Mouse (Mus musculus) midbrain, postnatal 0 days (tissue): ENCODE results near the gene Inppl1. TPM values are rescaled to one million over a fixed set of nuclear protein-coding genes. Genes with fewer than 3 reads are reported as not detected.

Experiments
- ATAC-seq: fragments of 200-750 bp; cut with Nextera tagmentation; 2 replicates; pipeline ENCODE4 v1.8.0; 2017; ENCODE audit warnings: moderate number of reproducible peaks, mild to moderate bottlenecking, moderate TSS enrichment, moderate library complexity; ENCODE audit not compliant: low FRiP score
- DNase-seq: peaks from one replicate; pipeline ENCODE4 v3.0.0-alpha.2; 2015; ENCODE audit warnings: low spot score
- H3K27ac ChIP-seq: fragments of 300-500 bp; sonication (generic); 2 replicates; pipeline ENCODE4 v1.5.1; 2014; ENCODE audit warnings: low read depth, mild to moderate bottlenecking, low read length, mixed read lengths
- H3K27me3 ChIP-seq: fragments of 300-500 bp; sonication (generic); 2 replicates; pipeline ENCODE4 v1.6.1; 2014; ENCODE audit warnings: low read length, control low read depth, mixed read lengths; ENCODE audit not compliant: insufficient read depth
- H3K36me3 ChIP-seq: fragments of 300-500 bp; sonication (generic); 2 replicates; pipeline ENCODE4 v1.6.1; 2014; ENCODE audit warnings: low read length, control low read depth, mixed read lengths; ENCODE audit not compliant: insufficient read depth
- H3K4me1 ChIP-seq: fragments of 300-500 bp; sonication (generic); 2 replicates; pipeline ENCODE4 v1.6.1; 2014; ENCODE audit warnings: mild to moderate bottlenecking, control low read depth, antibody characterized with exemption, low read length, mixed read lengths; ENCODE audit not compliant: insufficient read depth
- H3K4me2 ChIP-seq: fragments of 300-500 bp; sonication (generic); 2 replicates; pipeline ENCODE4 v1.6.1; 2014; ENCODE audit warnings: low read depth, mild to moderate bottlenecking, low read length, mixed read lengths; ENCODE audit not compliant: poor library complexity, severe bottlenecking
- H3K4me3 ChIP-seq: fragments of 300-500 bp; sonication (generic); 2 replicates; pipeline ENCODE4 v1.5.1; 2014; ENCODE audit warnings: low read depth, mild to moderate bottlenecking, low read length, moderate library complexity
- H3K9ac ChIP-seq: fragments of 300-500 bp; sonication (generic); replicated peaks from 2 replicates; pipeline ENCODE4 v1.6.1; 2014; ENCODE audit warnings: mild to moderate bottlenecking, low read length, moderate library complexity, mixed read lengths; ENCODE audit not compliant: poor library complexity, severe bottlenecking
- H3K9me3 ChIP-seq: fragments of 300-500 bp; sonication (generic); 2 replicates; pipeline ENCODE4 v1.6.1; 2016; ENCODE audit warnings: low read length, control low read depth
- CTCF ChIP-seq: IDR thresholded peaks from 2 replicates; pipeline ENCODE4 v1.5.1; 2016; ENCODE audit warnings: antibody characterized with exemption, mild to moderate bottlenecking
- WGBS: fragments of 180-500 bp; shearing (Covaris S2); extraction: QIAGEN DNeasy Blood & Tissue Kit; methylation state at CpG from one replicate; pipeline ENCODE4 v1.1.7; 2014; 5-methylcytosine and 5-hydroxymethylcytosine counted together
- polyA plus RNA-seq: library from polyadenylated mRNA; unstranded; fragments of >200 nt; fragmentation: Nextera tagmentation; extraction: Ambion mirVana; gene quantifications from 2 replicates; pipeline ENCODE4 v1.2.1, GENCODE M21; 2015
- total RNA-seq: library from RNA; depleted of rRNA; stranded (reverse); fragments of >200 nt; gene quantifications from 2 replicates; pipeline ENCODE4 v1.2.3, GENCODE M21; 2014

Gene Inppl1
- total and polyA plus RNA-seq, 2 experiments from 2014 or later: 8.0 to 21.2 TPM

DNA sequence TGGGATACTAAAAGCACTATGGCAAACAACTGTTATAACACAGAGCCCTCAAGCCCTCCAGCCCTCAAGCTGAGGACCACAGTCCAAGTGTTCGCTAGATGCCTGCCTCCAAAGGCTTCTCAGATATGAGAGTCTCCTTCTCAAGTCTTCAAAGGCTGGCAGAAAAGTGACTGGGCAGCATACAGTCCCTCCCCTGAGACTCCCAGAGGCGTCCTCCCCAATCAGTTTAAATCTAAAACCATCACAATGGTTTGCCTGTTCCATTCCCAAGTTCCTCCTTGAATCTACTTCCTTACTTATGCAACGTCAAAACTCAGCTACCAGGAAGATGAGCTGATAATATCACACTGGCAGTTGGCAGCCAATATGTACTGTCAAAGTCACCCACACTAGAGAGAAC lies 25.4 kb upstream of the Inppl1 start, which contains the start of gene Anapc15:
Anapc15 (plus strand) TSS at position 301 of the 400 bp plus-strand sequence.
- TF ChIP-seq CTCF: no peak

GRCm38 (mm10) chr7:101862291-101862690 lies 24.3 kb upstream of the Inppl1 start:
- no peaks in the 10 kb centered on the region for H3K9me3 ChIP-seq
- no peak for TF ChIP-seq CTCF
- no peaks in the 10 kb centered on the region for H3K4me1 ChIP-seq
- DNase-seq (no peak), ATAC-seq (no peak)
- no peak overlapping the region for H3K9ac ChIP-seq
- no peaks in the 10 kb centered on the region for H3K27me3 ChIP-seq
- no peak overlapping the region for H3K4me3 ChIP-seq
- H3K36me3 ChIP-seq: no peaks in the 10 kb centered on the region
- WGBS: 76% methylated on average over 3 of the region's 3 CpGs
- H3K4me2 ChIP-seq: no peak overlapping the region
- no peak overlapping the region for H3K27ac ChIP-seq

More for the DNA sequence above, 25.4 kb upstream of the Inppl1 start, which contains the start of gene Anapc15:
- no peak for ATAC-seq
- H3K36me3 ChIP-seq: no peaks in the 10 kb centered on the region
- no peak within 1 kb of the TSS for H3K27ac ChIP-seq
- H3K4me3 ChIP-seq: no peak within 1 kb of the TSS
- no peak within 1 kb of the TSS for H3K9ac ChIP-seq
- H3K4me1 ChIP-seq: no peaks in the 10 kb centered on the region
- no peak for DNase-seq
- H3K4me2 ChIP-seq: no peak within 1 kb of the TSS
- no peaks in the 10 kb centered on the region for H3K9me3 ChIP-seq
- no peaks in the 10 kb centered on the region for H3K27me3 ChIP-seq
- WGBS: 78% methylated on average over 3 of the region's 3 CpGs

GRCm38 (mm10) chr7:101860978-101861377 lies 22.9 kb upstream of the Inppl1 start:
- H3K4me3 ChIP-seq: no peak overlapping the region
- no peaks in the 10 kb centered on the region for H3K36me3 ChIP-seq
- ATAC-seq (no peak), DNase-seq (no peak)
- no peak overlapping the region for H3K27ac ChIP-seq
- no peaks in the 10 kb centered on the region for H3K27me3 ChIP-seq
- no peaks in the 10 kb centered on the region for H3K9me3 ChIP-seq
- no peak overlapping the region for H3K9ac ChIP-seq
- no peak for TF ChIP-seq CTCF
- no peaks in the 10 kb centered on the region for H3K4me1 ChIP-seq
- no peak overlapping the region for H3K4me2 ChIP-seq

DNA sequence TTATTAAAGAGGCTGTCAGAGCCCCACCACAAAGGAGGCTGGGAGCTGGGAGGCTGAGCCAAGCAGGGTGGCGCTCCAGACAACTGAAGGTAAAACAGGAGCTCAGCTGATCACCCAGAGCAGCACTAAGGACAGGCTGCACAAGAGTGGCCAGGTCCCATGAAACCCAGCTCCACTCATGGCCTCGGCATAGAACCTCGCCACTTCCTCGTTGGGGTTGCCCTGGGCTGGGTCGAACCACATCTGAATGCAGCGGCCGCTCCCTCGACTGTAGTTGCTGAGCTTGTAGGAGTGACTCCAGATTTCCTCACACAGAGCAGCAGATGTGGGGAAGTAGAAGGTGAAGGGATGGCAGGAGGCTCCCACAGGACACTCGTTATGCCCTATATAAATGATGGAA lies 20.3 kb upstream of the Inppl1 start:
- no peak overlapping the region for H3K4me2 ChIP-seq
- ATAC-seq (no peak), DNase-seq (no peak)
- no peaks in the 10 kb centered on the region for H3K27me3 ChIP-seq
- H3K9me3 ChIP-seq: no peaks in the 10 kb centered on the region
- 82% methylated on average over 9 of the region's 9 CpGs for WGBS
- H3K36me3 ChIP-seq: no peaks in the 10 kb centered on the region
- H3K4me1 ChIP-seq: no peaks in the 10 kb centered on the region
- no peak overlapping the region for H3K9ac ChIP-seq
- no peak overlapping the region for H3K4me3 ChIP-seq
- no peak for TF ChIP-seq CTCF
- H3K27ac ChIP-seq: no peak overlapping the region

GRCm38 (mm10) chr7:101857094-101857493 lies 19.1 kb upstream of the Inppl1 start, which contains the start of gene Folr2:
Folr2 (minus strand) TSS chr7:101857194.
- Histone ChIP-seq H3K4me1 (no peaks in the 10 kb centered on the region), H3K9ac (no peak within 1 kb of the TSS), H3K36me3 (no peaks in the 10 kb centered on the region), H3K9me3 (no peaks in the 10 kb centered on the region), H3K4me3 (no peak within 1 kb of the TSS), H3K27ac (no peak within 1 kb of the TSS), H3K27me3 (no peaks in the 10 kb centered on the region), H3K4me2 (no peak within 1 kb of the TSS)
- ATAC-seq (no peak), DNase-seq (no peak)
- whole genome bisulfite sequencing: 91% methylated on average over 4 of the region's 4 CpGs
- TF ChIP-seq CTCF: no peak

DNA sequence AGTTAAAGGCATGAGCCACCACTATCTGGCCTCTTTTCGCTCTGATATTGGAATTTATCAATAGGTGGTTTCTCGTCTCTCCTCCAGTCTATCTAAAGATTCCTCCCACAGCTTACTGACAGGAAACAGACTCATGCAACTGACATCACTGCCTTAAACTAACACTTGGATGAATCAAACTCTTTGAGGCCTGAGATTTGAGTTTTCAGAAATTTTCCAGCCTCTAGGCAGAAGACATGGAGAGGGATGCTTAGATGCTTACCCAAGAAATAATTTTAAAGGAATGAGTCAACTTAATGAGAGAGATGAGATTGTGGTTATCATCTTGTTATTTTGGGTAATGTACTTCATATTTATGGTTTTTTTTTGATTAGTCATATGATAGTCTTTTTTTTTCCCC lies 15.8 kb upstream of the Inppl1 start:
- 89% methylated on average over 2 of the region's 2 CpGs for whole genome bisulfite sequencing
- ATAC-seq (no peak), DNase-seq (no peak)
- Histone ChIP-seq H3K9me3 (no peaks in the 10 kb centered on the region), H3K27ac (no peak overlapping the region), H3K4me1 (no peaks in the 10 kb centered on the region), H3K9ac (no peak overlapping the region), H3K4me2 (no peak overlapping the region), H3K4me3 (no peak overlapping the region), H3K27me3 (no peaks in the 10 kb centered on the region), H3K36me3 (no peaks in the 10 kb centered on the region)
- no peak for TF ChIP-seq CTCF
